Mouse (Mus musculus) brain, embryonic 14.5 days (tissue): ENCODE data around the gene Ltbp1.

ENCODE experiments used
- CTCF ChIP-seq: fragments of 200-500 bp; IDR thresholded peaks from 2 replicates; pipeline ENCODE4 v1.5.1; 2012; ENCODE audit warnings: inconsistent platforms, mild to moderate bottlenecking, moderate library complexity, borderline replicate concordance; ENCODE audit not compliant: insufficient read depth, insufficient read length; ENCODE audit errors: extremely low read depth
- POLR2A ChIP-seq: fragments of 200-500 bp; IDR thresholded peaks from 2 replicates; pipeline ENCODE4 v1.6.1; 2012; ENCODE audit warnings: mild to moderate bottlenecking, inconsistent platforms, borderline replicate concordance; ENCODE audit not compliant: poor library complexity, insufficient read depth, insufficient read length, severe bottlenecking; ENCODE audit errors: extremely low read depth

DNA sequence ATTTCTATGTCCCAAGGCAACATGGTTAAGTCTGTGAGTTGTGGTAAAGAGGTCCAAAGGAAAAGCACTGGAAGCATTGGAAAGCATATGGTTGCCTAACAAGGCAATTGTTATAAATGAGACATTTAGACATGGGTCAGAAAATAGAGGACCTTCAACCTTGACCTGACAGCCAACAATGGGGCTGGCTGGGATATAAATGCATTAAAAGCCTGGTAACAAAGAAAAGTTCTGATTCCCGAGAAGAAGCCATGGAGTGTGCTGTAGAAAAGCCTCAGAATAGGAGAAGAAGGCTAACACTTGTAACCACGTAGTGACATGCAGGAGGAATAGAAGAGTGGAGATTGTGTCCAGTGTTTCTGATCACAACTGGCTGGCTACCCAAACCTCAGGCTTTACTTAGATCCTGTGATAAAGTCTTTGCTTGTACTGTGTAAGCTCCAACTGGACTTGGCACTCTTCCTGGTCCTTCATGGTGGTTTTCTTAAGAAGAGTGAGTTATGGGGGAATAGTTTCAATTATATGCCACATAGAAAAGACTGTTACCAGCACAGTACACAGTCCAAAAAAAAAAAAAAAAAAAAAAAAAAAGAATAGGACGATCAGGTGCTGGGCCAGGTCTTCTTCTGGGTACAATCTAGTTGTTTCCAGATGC, 258.1 kb downstream of the Ltbp1 start:
- TF ChIP-seq CTCF (no peak), POLR2A (no peak)
